Mouse (Mus musculus): ENCODE results near the gene Cplx1. TPM values are rescaled to one million over a fixed set of nuclear protein-coding genes. Genes with fewer than 3 reads are reported as not detected.
"Not testable (repeated sequence)": the region's sequence is repeated elsewhere in the genome, so short reads cannot be mapped to it uniquely, and the experiment has no call there.

Gene Cplx1
- total RNA-seq, 2 experiments from 2014 or later = not detected

- no peak for ATAC-seq (ENCODE audit: poor library complexity, severe bottlenecking)
Observed at GRCm38 (mm10) chr5:108518106-108518885, 31.5 kb downstream of the Cplx1 start.

DNA sequence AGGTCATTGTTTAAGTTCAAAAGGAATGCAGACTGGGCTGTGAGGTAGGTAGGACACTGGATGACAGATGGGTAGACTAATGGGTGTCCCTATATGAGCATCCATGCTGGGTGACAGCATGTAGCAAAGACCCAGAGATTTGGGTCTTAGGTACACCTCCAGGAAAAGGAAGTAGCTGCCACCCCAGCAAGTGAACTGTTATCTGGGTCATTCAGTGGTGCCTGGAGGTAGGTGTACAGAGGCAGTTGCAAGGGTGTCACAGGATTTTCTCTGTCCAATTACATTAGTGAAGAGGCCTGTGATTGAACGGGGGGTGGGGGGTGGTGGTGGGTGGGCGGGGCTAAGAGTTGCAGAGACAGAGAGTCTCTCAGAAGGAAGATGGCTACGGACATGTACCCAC lies 33.2 kb downstream of the Cplx1 start:
- ATAC-seq (ENCODE audit: poor library complexity, severe bottlenecking) = no peak

- no peak for ATAC-seq (ENCODE audit: poor library complexity, severe bottlenecking)
Observed at GRCm38 (mm10) chr5:108515581-108516361, 34.1 kb downstream of the Cplx1 start.

GRCm38 (mm10) chr5:108502286-108502685 lies 47.5 kb downstream of the Cplx1 start:
- no peak for ATAC-seq (ENCODE audit: poor library complexity, severe bottlenecking)

DNA sequence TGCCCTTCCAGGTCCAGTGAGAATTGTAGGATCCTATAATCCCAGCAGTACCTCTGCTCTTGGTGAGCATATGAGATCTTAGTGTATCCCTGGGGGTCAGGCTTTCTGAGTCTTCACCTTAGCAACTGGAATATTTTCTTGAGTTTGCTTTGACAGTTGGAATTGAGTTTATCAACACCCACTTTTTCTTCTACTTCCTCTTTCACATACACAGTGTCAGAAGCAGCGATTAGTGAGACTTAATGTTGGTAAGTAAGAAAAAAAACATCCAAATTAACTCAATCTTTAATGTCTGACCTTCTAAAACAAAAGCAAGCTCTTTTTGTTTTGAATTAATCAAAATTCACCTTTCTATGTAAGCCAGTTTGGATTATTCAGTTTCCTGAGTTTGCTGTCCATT lies 48.3 kb downstream of the Cplx1 start:
- no peak for ATAC-seq (ENCODE audit: poor library complexity, severe bottlenecking)

- not testable (repeated sequence) for ATAC-seq (ENCODE audit: poor library complexity, severe bottlenecking)
Observed at GRCm38 (mm10) chr5:108486148-108486547, 63.7 kb downstream of the Cplx1 start.

GRCm38 (mm10) chr5:108485239-108485638 lies 64.6 kb downstream of the Cplx1 start:
- peak; percentile 91 for ATAC-seq (ENCODE audit: poor library complexity, severe bottlenecking)

- ATAC-seq (ENCODE audit: poor library complexity, severe bottlenecking) = no peak
Observed at GRCm38 (mm10) chr5:108483006-108483405, 66.8 kb downstream of the Cplx1 start.

- ATAC-seq (ENCODE audit: poor library complexity, severe bottlenecking) = no peak
Observed at GRCm38 (mm10) chr5:108475977-108476376, 73.8 kb downstream of the Cplx1 start.

GRCm38 (mm10) chr5:108473737-108474136 lies 76.1 kb downstream of the Cplx1 start:
- no peak for ATAC-seq (ENCODE audit: poor library complexity, severe bottlenecking)

DNA sequence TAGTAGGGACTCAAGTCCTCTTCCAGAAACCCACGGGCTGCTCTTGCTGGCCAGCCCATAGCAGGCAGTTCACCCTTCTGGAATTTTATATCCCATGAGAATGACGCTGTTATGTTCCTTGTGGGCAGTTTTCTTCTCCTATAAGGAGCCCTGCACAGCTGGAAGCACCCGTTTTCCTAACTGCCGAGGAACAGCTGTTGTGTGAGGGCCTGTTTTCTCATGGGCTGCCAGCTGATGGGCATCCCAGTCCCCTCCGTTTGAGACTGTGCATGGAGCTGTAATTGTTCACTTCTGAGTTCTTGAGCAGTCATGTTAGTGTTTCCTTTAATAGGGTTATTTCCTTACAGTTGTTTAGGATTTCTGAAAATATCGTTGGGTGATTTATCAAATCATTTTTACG lies 80.2 kb downstream of the Cplx1 start:
- no peak for ATAC-seq (ENCODE audit: poor library complexity, severe bottlenecking)

Other genes starting within 250 kb of the Cplx1 start
- 2.7 and 2.9 TPM in 2 replicates for gene Pigg, start 237.4 kb downstream of the Cplx1 start, total RNA-seq (2015)
- gene Pigg, start 237.4 kb downstream of the Cplx1 start, total RNA-seq (2017) = 3.9 and 5.0 TPM in 2 replicates
- gene Gm42517, start 182.1 kb downstream of the Cplx1 start, total RNA-seq (2015) = not detected in 2 replicates
- gene Gm42517, start 182.1 kb downstream of the Cplx1 start, total RNA-seq (2017) = not detected in 2 replicates
- gene Pde6b, start 161.6 kb downstream of the Cplx1 start, total RNA-seq (2015) = not detected in 2 replicates
- not detected in 2 replicates for gene Pde6b, start 161.6 kb downstream of the Cplx1 start, total RNA-seq (2017)
- gene Atp5k, start 115.6 kb downstream of the Cplx1 start, total RNA-seq (2015) = 197 and 209 TPM in 2 replicates
- gene Atp5k, start 115.6 kb downstream of the Cplx1 start, total RNA-seq (2017) = 132 and 217 TPM in 2 replicates
- 8.7 and 9.5 TPM in 2 replicates for gene Mfsd7a, start 101.1 kb downstream of the Cplx1 start, total RNA-seq (2015)
- gene Mfsd7a, start 101.1 kb downstream of the Cplx1 start, total RNA-seq (2017) = 15.2 and 21.7 TPM in 2 replicates
- gene Pcgf3, start 88.8 kb downstream of the Cplx1 start, total RNA-seq (2015) = 13.0 and 16.5 TPM in 2 replicates
- gene Pcgf3, start 88.8 kb downstream of the Cplx1 start, total RNA-seq (2017) = 9.5 and 13.5 TPM in 2 replicates
- 78.9 and 80.8 TPM in 2 replicates for gene Gak, start 79.7 kb upstream of the Cplx1 start, total RNA-seq (2015)
- gene Gak, start 79.7 kb upstream of the Cplx1 start, total RNA-seq (2017) = 110 and 120 TPM in 2 replicates
- 18.7 and 21.5 TPM in 2 replicates for gene Tmem175, start 79.7 kb upstream of the Cplx1 start, total RNA-seq (2015)
- 8.7 and 11.7 TPM in 2 replicates for gene Tmem175, start 79.7 kb upstream of the Cplx1 start, total RNA-seq (2017)
- gene Idua, start 110.3 kb upstream of the Cplx1 start, total RNA-seq (2015) = 14.0 and 17.4 TPM in 2 replicates
- 6.3 and 9.9 TPM in 2 replicates for gene Idua, start 110.3 kb upstream of the Cplx1 start, total RNA-seq (2017)
- gene Dgkq, start 119.6 kb upstream of the Cplx1 start, total RNA-seq (2015) = 5.2 and 5.9 TPM in 2 replicates
- 6.8 and 15.6 TPM in 2 replicates for gene Dgkq, start 119.6 kb upstream of the Cplx1 start, total RNA-seq (2017)
- 0.02 and 0.57 TPM in 2 replicates for gene Slc26a1, start 125.5 kb upstream of the Cplx1 start, total RNA-seq (2015)
- 0.04 and 0.77 TPM in 2 replicates for gene Slc26a1, start 125.5 kb upstream of the Cplx1 start, total RNA-seq (2017)
- 0.16 and 1.1 TPM in 2 replicates for gene Fgfrl1, start 142.4 kb upstream of the Cplx1 start, total RNA-seq (2015)
- gene Fgfrl1, start 142.4 kb upstream of the Cplx1 start, total RNA-seq (2017) = 0.12 and 1.0 TPM in 2 replicates
- gene Rnf212, start 225.0 kb upstream of the Cplx1 start, total RNA-seq (2015) = not detected in 2 replicates
- not detected in 2 replicates for gene Rnf212, start 225.0 kb upstream of the Cplx1 start, total RNA-seq (2017)
- gene Tmed11, start 245.3 kb upstream of the Cplx1 start, total RNA-seq (2015) = not detected in 2 replicates
- gene Tmed11, start 245.3 kb upstream of the Cplx1 start, total RNA-seq (2017) = not detected in 2 replicates

Measured in megakaryocyte, adult 5-6 weeks (primary cell).